Mouse (Mus musculus) C2C12 (cell line): ENCODE measurements at regions not wholly inside any gene's neighbourhood (a gene's known extent, or its start where the extent isn't known, plus 50 kb on each side); places are given as distances from the start of the nearest gene placed in this dataset.

ENCODE experiments used
- CEBPB ChIP-seq: IDR thresholded peaks from one replicate; pipeline ENCODE4 v1.6.1; 2011; ENCODE audit warnings: low read depth, mild to moderate bottlenecking, control low read depth, moderate library complexity
- CTCF ChIP-seq: IDR thresholded peaks from one replicate; pipeline ENCODE4 v1.5.1; 2011; ENCODE audit not compliant: control insufficient read depth, insufficient read depth, insufficient read length
- MAX ChIP-seq: IDR thresholded peaks from one replicate; pipeline ENCODE4 v1.6.1; 2011; ENCODE audit warnings: mild to moderate bottlenecking, control low read depth
- USF1 ChIP-seq: IDR thresholded peaks from one replicate; pipeline ENCODE4 v1.6.1; 2011; ENCODE audit warnings: low read depth, mild to moderate bottlenecking, control low read depth, moderate library complexity

DNA sequence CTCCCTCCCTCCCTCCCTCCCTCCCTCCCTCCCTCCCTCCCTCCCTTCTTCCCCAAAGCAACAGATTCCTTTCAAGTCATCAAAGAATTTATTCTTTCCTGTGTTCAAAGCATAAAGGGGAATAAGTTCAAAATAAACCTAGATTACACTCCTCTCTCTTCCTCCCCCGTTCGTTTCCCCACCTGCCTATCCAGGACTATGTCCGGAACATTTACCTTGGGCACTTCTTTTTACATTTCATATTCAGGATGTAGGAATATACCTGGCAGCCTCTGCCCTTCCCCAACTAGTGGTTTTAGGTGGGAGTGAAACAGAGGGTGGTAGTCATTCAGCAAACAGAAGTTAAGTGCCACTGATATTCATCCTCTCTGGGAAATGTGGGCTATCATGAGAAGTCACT, 68.7 kb downstream of the Adra2a start:
- TF ChIP-seq USF1 (no peak), CTCF (no peak), MAX (no peak), CEBPB (no peak)
